Mouse (Mus musculus) lung, postnatal 0 days (tissue): ENCODE measurements around the gene Maats1. TPM values are rescaled to one million over a fixed set of nuclear protein-coding genes. Genes with fewer than 3 reads are reported as not detected.

Source experiments
- ATAC-seq: fragments of 200-750 bp; cut with Nextera tagmentation; 2 replicates; pipeline ENCODE4 v1.8.0; 2017; ENCODE audit warnings: moderate library complexity
- DNase-seq: peaks from one replicate; pipeline ENCODE4 v3.0.0-alpha.2; 2016; ENCODE audit warnings: low spot score
- H3K27ac ChIP-seq: fragments of 300-500 bp; sonication (generic); 2 replicates; pipeline ENCODE4 v1.5.1; 2014; ENCODE audit warnings: antibody characterized with exemption, mild to moderate bottlenecking, low read length, mixed read lengths
- H3K27me3 ChIP-seq: fragments of 300-500 bp; sonication (generic); replicated peaks from 2 replicates; pipeline ENCODE4 v1.6.1; 2014; ENCODE audit warnings: low read length, mixed read lengths; ENCODE audit not compliant: insufficient read depth
- H3K36me3 ChIP-seq: fragments of 300-500 bp; sonication (generic); 2 replicates; pipeline ENCODE4 v1.6.1; 2014; ENCODE audit warnings: low read length, mixed read lengths; ENCODE audit not compliant: insufficient read depth
- H3K4me1 ChIP-seq: fragments of 300-500 bp; sonication (generic); 2 replicates; pipeline ENCODE4 v1.6.1; 2014; ENCODE audit warnings: antibody characterized with exemption, low read depth, low read length, mixed read lengths; ENCODE audit not compliant: insufficient read depth
- H3K4me2 ChIP-seq: fragments of 300-500 bp; sonication (generic); replicated peaks from 2 replicates; pipeline ENCODE4 v1.6.1; 2014; ENCODE audit warnings: low read depth, mild to moderate bottlenecking, low read length, moderate library complexity, mixed read lengths
- H3K4me3 ChIP-seq: fragments of 300-500 bp; sonication (generic); 2 replicates; pipeline ENCODE4 v1.5.1; 2014; ENCODE audit warnings: low read depth, low read length
- H3K9ac ChIP-seq: fragments of 300-500 bp; sonication (generic); replicated peaks from 2 replicates; pipeline ENCODE4 v1.6.1; 2014; ENCODE audit warnings: low read depth, mild to moderate bottlenecking
- H3K9me3 ChIP-seq: fragments of 300-500 bp; sonication (generic); 2 replicates; pipeline ENCODE4 v1.6.1; 2016; ENCODE audit warnings: low read length, mixed read lengths
- CTCF ChIP-seq: IDR thresholded peaks from 2 replicates; pipeline ENCODE4 v1.5.1; 2016; ENCODE audit warnings: antibody characterized with exemption, mild to moderate bottlenecking
- EP300 ChIP-seq: IDR thresholded peaks from 2 replicates; pipeline ENCODE4 v1.6.1; 2016; ENCODE audit warnings: antibody characterized with exemption, mild to moderate bottlenecking, control low read depth
- WGBS: fragments of 180-500 bp; shearing (Covaris S2); extraction: QIAGEN DNeasy Blood & Tissue Kit; methylation state at CpG from one replicate; pipeline ENCODE4 v1.1.7; 2014; 5-methylcytosine and 5-hydroxymethylcytosine counted together
- polyA plus RNA-seq: library from polyadenylated mRNA; unstranded; fragments of >200 nt; fragmentation: Nextera tagmentation; extraction: Ambion mirVana; gene quantifications from 2 replicates; pipeline ENCODE4 v1.2.1, GENCODE M21; 2015

The Maats1 gene
- polyA plus RNA-seq, 1 experiment from 2014 or later: 2.6 TPM

DNA sequence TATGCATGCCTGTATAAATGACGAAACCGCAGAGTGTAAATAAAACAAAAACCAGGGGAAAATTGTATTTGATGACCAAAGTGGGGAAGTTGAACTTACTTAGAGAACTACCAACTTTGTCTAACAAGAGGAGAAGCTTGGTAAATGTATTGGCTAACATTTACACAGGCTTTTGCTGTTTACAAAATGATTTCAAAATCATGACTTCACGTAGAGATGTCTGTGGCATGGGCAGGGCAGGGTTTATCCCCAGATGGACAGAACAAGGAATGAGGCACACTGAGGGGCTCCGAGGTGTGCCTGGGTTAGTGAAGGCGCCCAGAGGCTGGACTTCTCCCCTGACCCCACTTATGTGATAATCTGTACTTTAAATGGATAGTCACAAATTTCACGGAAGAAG, 54.6 kb downstream of the Maats1 start:
- Histone ChIP-seq H3K36me3 (no peaks in the 10 kb centered on the region), H3K4me2 (no peak overlapping the region), H3K9ac (no peak overlapping the region), H3K4me3 (no peak overlapping the region), H3K27me3 (no peaks in the 10 kb centered on the region), H3K9me3 (no peaks in the 10 kb centered on the region), H3K27ac (no peak overlapping the region), H3K4me1 (no peaks in the 10 kb centered on the region)
- TF ChIP-seq CTCF: no peak
- TF ChIP-seq EP300: no peak
- ATAC-seq: no peak
- 60% methylated on average over 6 of the region's 6 CpGs for WGBS
- DNase-seq: no peak

DNA sequence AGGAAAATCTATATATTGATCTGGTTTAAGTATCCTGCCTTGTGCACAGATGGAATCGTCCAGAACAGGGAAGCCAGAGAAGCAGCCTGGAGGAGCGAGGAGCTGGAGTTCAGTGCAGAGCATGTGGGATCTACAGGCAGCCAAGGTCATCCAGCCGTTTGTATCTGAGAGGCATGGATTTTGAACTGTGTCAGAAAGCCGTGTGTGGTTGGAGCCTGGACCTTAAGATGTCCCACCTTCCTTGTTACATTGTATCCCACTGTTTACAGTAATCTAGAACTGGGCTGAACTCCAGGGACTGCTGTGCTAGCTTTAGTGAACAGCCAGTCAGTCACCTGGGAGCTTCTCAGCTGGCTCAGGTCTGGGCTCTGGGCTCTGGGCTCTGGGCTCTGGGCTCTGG, 55.4 kb downstream of the Maats1 start:
- H3K27ac ChIP-seq: no peak overlapping the region
- no peaks in the 10 kb centered on the region for H3K9me3 ChIP-seq
- H3K4me2 ChIP-seq: no peak overlapping the region
- TF ChIP-seq EP300: no peak
- TF ChIP-seq CTCF: no peak
- H3K9ac ChIP-seq: no peak overlapping the region
- no peaks in the 10 kb centered on the region for H3K27me3 ChIP-seq
- H3K4me3 ChIP-seq: no peak overlapping the region
- ATAC-seq (no peak), DNase-seq (no peak)
- no peaks in the 10 kb centered on the region for H3K36me3 ChIP-seq
- 43% methylated on average over 4 of the region's 4 CpGs for WGBS
- H3K4me1 ChIP-seq: no peaks in the 10 kb centered on the region

DNA sequence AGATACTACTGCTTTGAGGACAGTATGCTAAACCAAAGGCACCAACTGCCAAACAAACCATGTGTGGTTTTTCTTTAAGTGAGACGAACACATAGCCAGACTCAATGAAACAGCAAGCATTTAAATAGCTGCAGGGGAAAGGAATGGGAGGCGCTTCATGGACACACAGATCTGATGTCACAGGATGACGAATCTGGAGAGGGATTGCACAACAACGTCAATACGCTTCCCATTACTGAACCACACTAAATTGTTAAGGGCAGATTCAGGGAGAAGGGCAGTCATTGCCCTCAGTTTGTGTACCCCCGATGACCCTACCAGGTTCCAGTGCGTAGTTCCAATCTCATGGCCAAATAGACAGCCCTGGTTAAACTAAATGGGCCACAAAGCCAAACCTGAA, 56.1 kb downstream of the Maats1 start:
- H3K4me3 ChIP-seq: no peak overlapping the region
- H3K4me2 ChIP-seq: no peak overlapping the region
- DNase-seq (no peak), ATAC-seq (no peak)
- H3K4me1 ChIP-seq: no peaks in the 10 kb centered on the region
- H3K27me3 ChIP-seq: no peaks in the 10 kb centered on the region
- no peak for TF ChIP-seq EP300
- TF ChIP-seq CTCF: no peak
- H3K27ac ChIP-seq: no peak overlapping the region
- H3K36me3 ChIP-seq: no peaks in the 10 kb centered on the region
- WGBS: 65% methylated on average over 7 of the region's 7 CpGs
- H3K9me3 ChIP-seq: no peaks in the 10 kb centered on the region
- no peak overlapping the region for H3K9ac ChIP-seq

DNA sequence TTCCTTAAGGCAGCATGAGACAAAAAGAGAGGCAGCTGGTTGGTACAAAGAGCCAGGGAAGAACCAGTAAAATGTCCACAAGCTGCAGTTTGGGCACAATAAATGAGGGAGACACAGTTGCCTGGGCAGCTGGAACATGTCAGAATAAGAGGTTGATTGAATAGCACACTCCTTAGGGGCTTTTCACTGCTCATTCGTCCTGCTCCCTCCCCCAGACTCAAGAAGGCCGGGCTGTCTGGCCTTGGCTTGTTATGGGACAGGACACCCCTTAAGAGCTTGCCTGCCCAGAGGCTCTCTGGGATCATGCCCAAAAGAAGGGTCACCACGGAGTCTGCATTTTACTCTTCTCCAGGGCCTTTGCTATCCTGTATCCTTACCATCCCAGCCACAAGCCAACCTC, 58.6 kb downstream of the Maats1 start:
- Histone ChIP-seq H3K27me3 (no peaks in the 10 kb centered on the region), H3K4me3 (no peak overlapping the region), H3K9ac (no peak overlapping the region), H3K36me3 (no peaks in the 10 kb centered on the region), H3K4me1 (no peaks in the 10 kb centered on the region), H3K27ac (no peak overlapping the region), H3K9me3 (no peaks in the 10 kb centered on the region), H3K4me2 (no peak overlapping the region)
- DNase-seq (no peak), ATAC-seq (no peak)
- 23% methylated on average over 3 of the region's 3 CpGs for WGBS
- TF ChIP-seq EP300 (no peak), CTCF (no peak)

DNA sequence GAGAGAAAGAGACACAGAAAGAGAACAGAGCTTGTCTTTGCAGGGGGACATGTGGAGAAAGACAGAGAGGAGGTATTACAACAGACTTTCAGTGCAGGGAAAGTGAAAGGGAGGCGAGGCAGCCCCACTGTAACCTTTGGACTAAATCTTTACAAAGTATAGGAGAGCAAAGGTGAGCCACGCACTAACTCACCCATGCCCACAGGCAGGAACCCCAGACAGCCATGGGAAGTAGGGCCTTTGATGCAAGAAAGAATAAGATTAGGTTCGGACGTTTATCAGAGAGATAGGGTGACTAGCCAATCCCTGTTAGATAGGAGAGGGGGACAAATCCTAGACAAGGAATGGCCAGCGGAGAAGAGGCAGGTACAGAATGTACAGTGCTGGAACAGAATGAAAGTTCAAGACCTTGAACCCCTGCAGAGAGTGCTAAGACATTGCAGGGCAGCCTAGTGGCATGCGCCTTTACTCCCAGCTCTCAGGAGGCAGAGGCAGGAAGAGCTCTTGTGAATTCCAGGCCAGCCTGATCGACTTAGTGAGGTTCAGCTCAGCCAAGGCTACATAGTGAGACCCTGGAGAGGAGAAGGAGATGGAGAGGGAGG, 59.3 kb downstream of the Maats1 start:
- Histone ChIP-seq H3K27me3 (no peaks in the 10 kb centered on the region), H3K4me3 (no peak overlapping the region), H3K4me1 (no peaks in the 10 kb centered on the region), H3K27ac (no peak overlapping the region), H3K36me3 (no peaks in the 10 kb centered on the region), H3K9me3 (no peaks in the 10 kb centered on the region), H3K9ac (no peak overlapping the region), H3K4me2 (no peak overlapping the region)
- TF ChIP-seq CTCF: no peak
- TF ChIP-seq EP300: no peak
- 73% methylated on average over 7 of the region's 7 CpGs for WGBS
- DNase-seq (no peak), ATAC-seq (no peak)

DNA sequence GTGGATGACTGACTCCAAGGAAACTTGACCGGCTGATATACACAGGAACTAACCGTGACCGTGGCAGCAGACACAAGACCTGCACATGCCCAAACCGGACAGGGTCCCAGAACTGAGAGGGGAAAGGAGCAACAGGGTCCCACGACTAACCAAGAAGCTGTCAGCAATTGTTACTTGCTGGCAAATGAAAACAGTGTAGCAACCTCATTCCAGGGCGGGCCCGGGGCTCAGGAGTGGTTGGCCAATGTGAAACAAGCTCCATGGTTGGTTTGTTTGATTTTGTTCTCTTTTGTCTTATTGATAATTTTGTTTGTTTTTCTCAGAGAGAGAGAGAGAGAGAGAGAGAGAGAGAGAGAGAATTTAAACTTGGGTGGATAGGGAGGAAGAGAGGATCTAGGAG, 61.0 kb downstream of the Maats1 start:
- WGBS: 68% methylated on average over 7 of the region's 7 CpGs
- DNase-seq: no peak
- no peak overlapping the region for H3K9ac ChIP-seq
- H3K4me2 ChIP-seq: no peak overlapping the region
- H3K36me3 ChIP-seq: no peaks in the 10 kb centered on the region
- H3K9me3 ChIP-seq: no peaks in the 10 kb centered on the region
- TF ChIP-seq CTCF (no peak), EP300 (no peak)
- H3K4me3 ChIP-seq: no peak overlapping the region
- no peak overlapping the region for H3K27ac ChIP-seq
- no peaks in the 10 kb centered on the region for H3K27me3 ChIP-seq
- ATAC-seq: no peak
- no peaks in the 10 kb centered on the region for H3K4me1 ChIP-seq

DNA sequence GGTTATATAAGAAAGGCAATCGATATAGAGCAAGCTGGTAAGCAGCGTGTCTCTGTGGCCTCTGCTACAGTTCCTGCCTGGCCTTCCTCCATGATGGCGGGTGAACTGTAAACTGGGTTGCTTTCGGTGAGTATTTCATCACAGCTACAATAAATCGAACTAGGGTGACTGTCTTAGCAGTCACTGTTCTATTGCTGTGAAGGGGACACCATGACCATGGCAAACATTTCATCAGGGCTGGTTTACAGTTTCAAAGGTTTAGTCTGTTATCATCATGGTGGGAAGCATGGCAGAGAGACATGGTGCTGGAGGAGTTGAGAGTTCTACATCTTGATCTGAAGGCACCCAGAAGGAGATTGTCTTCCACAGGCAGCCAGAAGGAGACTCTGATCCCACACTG, 62.1 kb downstream of the Maats1 start:
- H3K9ac ChIP-seq: no peak overlapping the region
- no peak overlapping the region for H3K4me2 ChIP-seq
- H3K4me1 ChIP-seq: no peaks in the 10 kb centered on the region
- 88% methylated on average over 5 of the region's 5 CpGs for WGBS
- H3K4me3 ChIP-seq: no peak overlapping the region
- H3K36me3 ChIP-seq: no peaks in the 10 kb centered on the region
- DNase-seq (no peak), ATAC-seq (no peak)
- no peaks in the 10 kb centered on the region for H3K27me3 ChIP-seq
- H3K9me3 ChIP-seq: no peaks in the 10 kb centered on the region
- H3K27ac ChIP-seq: no peak overlapping the region
- TF ChIP-seq EP300 (no peak), CTCF (no peak)
